Mouse (Mus musculus): ENCODE data around the gene Kcnd3. TPM values are rescaled to one million over a fixed set of nuclear protein-coding genes. Genes with fewer than 3 reads are reported as not detected.

The Kcnd3 gene
- polyA plus RNA-seq, 1 experiment from 2014 or later, result 0.62 TPM

DNA sequence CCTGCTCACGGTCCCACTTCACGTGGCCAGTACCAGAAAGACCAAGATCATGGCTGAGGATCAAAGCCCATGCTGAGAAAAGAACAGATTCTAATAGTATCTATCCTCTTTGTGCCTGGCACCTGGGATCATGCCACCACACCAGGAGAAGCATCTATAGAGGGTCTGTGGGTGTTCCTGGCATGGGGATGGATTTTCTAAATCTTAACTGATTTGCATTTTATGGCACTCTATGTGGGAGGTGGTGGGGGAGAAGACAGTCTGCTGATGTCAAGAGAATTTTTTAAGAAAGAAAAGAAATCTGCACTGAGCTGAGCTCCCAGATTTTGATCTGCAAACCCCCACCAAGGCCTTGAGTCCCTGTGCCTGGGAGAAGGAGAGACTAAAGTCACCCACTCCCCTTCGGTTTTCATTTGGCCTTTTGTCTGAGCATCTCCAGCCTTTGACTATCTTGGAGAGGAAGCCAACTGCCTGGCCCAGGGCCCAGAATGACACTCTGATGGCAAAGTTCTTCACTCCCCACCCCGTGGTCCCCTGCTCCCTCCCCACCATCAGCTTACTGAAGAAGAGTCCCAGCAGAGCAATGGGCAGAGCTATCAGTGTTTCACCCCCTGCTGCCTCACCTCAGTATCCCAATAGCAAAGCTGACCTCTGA is 254.4 kb downstream of the Kcnd3 start:
- Histone ChIP-seq H3K9ac (ENCODE audit: low read length) (peak overlapping the region; percentile 4; the same call in 1 of the 2 replicates), H3K9me3 (replicated peaks; ENCODE audit: control insufficient read depth, low read length) (no peaks in the 10 kb centered on the region), H3K4me3 (ENCODE audit: low read length) (peak overlapping the region; percentile 68), H3K4me2 (ENCODE audit: low read depth, low read length) (peak overlapping the region; percentile 79), H3K27me3 (ENCODE audit: control insufficient read depth, insufficient read depth, low read length) (no peaks in the 10 kb centered on the region), H3K27ac (ENCODE audit: low read length) (no peak overlapping the region), H3K36me3 (ENCODE audit: control insufficient read depth, insufficient read depth) (no peaks in the 10 kb centered on the region), H3K4me1 (ENCODE audit: control insufficient read depth, insufficient read depth, low read length) (peaks cover 30% of the 10 kb centered on the region)
- ATAC-seq (replicated peaks; ENCODE audit: extremely low read depth, insufficient read depth, low FRiP score), result no peak
- WGBS, result 37% methylated on average over 4 of the region's 4 CpGs

- ATAC-seq (replicated peaks; ENCODE audit: extremely low read depth, insufficient read depth, low FRiP score), result no peak
- H3K9ac ChIP-seq (ENCODE audit: low read length), result no peak overlapping the region
- WGBS, result 44% methylated on average over 7 of the region's 7 CpGs
- H3K4me2 ChIP-seq (ENCODE audit: low read depth, low read length), result no peak overlapping the region
- H3K36me3 ChIP-seq (ENCODE audit: control insufficient read depth, insufficient read depth), result no peaks in the 10 kb centered on the region
- H3K27me3 ChIP-seq (ENCODE audit: control insufficient read depth, insufficient read depth, low read length), result no peaks in the 10 kb centered on the region
- H3K4me1 ChIP-seq (ENCODE audit: control insufficient read depth, insufficient read depth, low read length), result peaks cover 23% of the 10 kb centered on the region
- no peak overlapping the region for H3K4me3 ChIP-seq (ENCODE audit: low read length)
- H3K27ac ChIP-seq (ENCODE audit: low read length), result no peak overlapping the region
- no peaks in the 10 kb centered on the region for H3K9me3 ChIP-seq (replicated peaks; ENCODE audit: control insufficient read depth, low read length)
Observed at GRCm38 (mm10) chr3:105707590-105707989, 255.5 kb downstream of the Kcnd3 start.

DNA sequence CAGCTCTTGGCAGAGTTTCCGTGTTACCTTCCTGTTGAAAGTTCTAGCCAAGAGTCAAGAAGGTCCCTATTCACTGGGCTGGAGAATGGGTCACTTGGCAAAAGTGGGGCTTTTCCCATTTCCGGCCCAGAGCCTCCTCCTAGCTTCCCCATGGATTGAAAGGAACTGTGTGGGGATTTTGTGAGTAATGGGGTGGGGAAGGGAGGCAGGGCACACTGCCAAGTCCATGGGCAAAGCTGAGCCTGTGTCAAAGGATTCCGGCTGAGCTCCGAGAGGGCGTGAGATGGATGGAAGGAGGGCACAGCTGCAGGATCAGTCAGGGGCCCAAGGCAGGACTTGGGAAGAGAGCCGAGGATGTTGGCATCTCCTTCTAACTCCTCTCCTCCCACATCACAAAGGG is 258.1 kb downstream of the Kcnd3 start:
- no peak overlapping the region for H3K4me3 ChIP-seq (ENCODE audit: low read length)
- no peak overlapping the region for H3K9ac ChIP-seq (ENCODE audit: low read length)
- ATAC-seq (replicated peaks; ENCODE audit: extremely low read depth, insufficient read depth, low FRiP score), result peak; percentile 11; the same call in 1 of the 2 replicates
- no peak overlapping the region for H3K27ac ChIP-seq (ENCODE audit: low read length)
- WGBS, result 30% methylated on average over 6 of the region's 6 CpGs
- H3K4me1 ChIP-seq (ENCODE audit: control insufficient read depth, insufficient read depth, low read length), result peaks cover 21% of the 10 kb centered on the region
- no peaks in the 10 kb centered on the region for H3K9me3 ChIP-seq (replicated peaks; ENCODE audit: control insufficient read depth, low read length)
- no peaks in the 10 kb centered on the region for H3K36me3 ChIP-seq (ENCODE audit: control insufficient read depth, insufficient read depth)
- no peak overlapping the region for H3K4me2 ChIP-seq (ENCODE audit: low read depth, low read length)
- H3K27me3 ChIP-seq (ENCODE audit: control insufficient read depth, insufficient read depth, low read length), result no peaks in the 10 kb centered on the region

DNA sequence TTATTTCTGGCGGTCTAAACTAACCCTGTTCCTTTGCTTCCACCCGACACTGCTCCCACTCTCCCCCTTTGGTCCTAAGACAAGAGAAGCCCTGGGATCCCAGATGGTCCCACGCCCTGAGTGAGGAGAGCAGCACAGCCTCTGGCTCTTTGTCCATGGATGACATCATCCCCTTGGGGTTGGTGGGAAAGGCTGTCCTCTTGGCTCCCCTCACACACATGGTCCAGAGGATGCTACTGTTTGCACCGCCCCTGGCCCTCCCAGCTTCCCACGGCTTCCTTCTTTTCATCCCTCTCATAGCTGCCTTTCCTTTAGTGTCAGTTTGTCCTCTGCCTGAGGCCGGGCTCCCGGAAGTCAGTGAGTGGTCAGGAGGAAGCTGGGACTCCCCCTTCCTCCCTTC is 259.6 kb downstream of the Kcnd3 start:
- peaks cover 9% of the 10 kb centered on the region for H3K4me1 ChIP-seq (ENCODE audit: control insufficient read depth, insufficient read depth, low read length)
- H3K27ac ChIP-seq (ENCODE audit: low read length), result no peak overlapping the region
- ATAC-seq (replicated peaks; ENCODE audit: extremely low read depth, insufficient read depth, low FRiP score), result peak; percentile 42; the same call in 1 of the 2 replicates

GRCm38 (mm10) chr3:105712827-105713226 is 260.7 kb downstream of the Kcnd3 start:
- Histone ChIP-seq H3K27ac (ENCODE audit: low read length) (no peak overlapping the region), H3K27me3 (ENCODE audit: control insufficient read depth, insufficient read depth, low read length) (no peaks in the 10 kb centered on the region), H3K4me3 (ENCODE audit: low read length) (no peak overlapping the region), H3K4me1 (ENCODE audit: control insufficient read depth, insufficient read depth, low read length) (peaks cover 8% of the 10 kb centered on the region), H3K9me3 (replicated peaks; ENCODE audit: control insufficient read depth, low read length) (no peaks in the 10 kb centered on the region), H3K9ac (ENCODE audit: low read length) (no peak overlapping the region), H3K36me3 (ENCODE audit: control insufficient read depth, insufficient read depth) (no peaks in the 10 kb centered on the region), H3K4me2 (ENCODE audit: low read depth, low read length) (no peak overlapping the region)
- no peak for ATAC-seq (replicated peaks; ENCODE audit: extremely low read depth, insufficient read depth, low FRiP score)

More for the DNA sequence above, 259.6 kb downstream of the Kcnd3 start:
- no peak overlapping the region for H3K9ac ChIP-seq (ENCODE audit: low read length)
- H3K27me3 ChIP-seq (ENCODE audit: control insufficient read depth, insufficient read depth, low read length), result no peaks in the 10 kb centered on the region
- H3K9me3 ChIP-seq (replicated peaks; ENCODE audit: control insufficient read depth, low read length), result no peaks in the 10 kb centered on the region
- no peak overlapping the region for H3K4me3 ChIP-seq (ENCODE audit: low read length)
- H3K4me2 ChIP-seq (ENCODE audit: low read depth, low read length), result no peak overlapping the region
- H3K36me3 ChIP-seq (ENCODE audit: control insufficient read depth, insufficient read depth), result no peaks in the 10 kb centered on the region
- WGBS, result 68% methylated on average over 7 of the region's 7 CpGs

GRCm38 (mm10) chr3:105714091-105714819 is 262.1 kb downstream of the Kcnd3 start:
- Histone ChIP-seq H3K4me2 (ENCODE audit: low read depth, low read length) (no peak overlapping the region), H3K36me3 (ENCODE audit: control insufficient read depth, insufficient read depth) (no peaks in the 10 kb centered on the region), H3K27me3 (ENCODE audit: control insufficient read depth, insufficient read depth, low read length) (no peaks in the 10 kb centered on the region), H3K4me1 (ENCODE audit: control insufficient read depth, insufficient read depth, low read length) (peaks cover 11% of the 10 kb centered on the region), H3K4me3 (ENCODE audit: low read length) (no peak overlapping the region), H3K27ac (ENCODE audit: low read length) (no peak overlapping the region; the same call in 1 of the 2 replicates), H3K9ac (ENCODE audit: low read length) (no peak overlapping the region), H3K9me3 (replicated peaks; ENCODE audit: control insufficient read depth, low read length) (no peaks in the 10 kb centered on the region)
- ATAC-seq (replicated peaks; ENCODE audit: extremely low read depth, insufficient read depth, low FRiP score), result no peak
- WGBS, result 29% methylated on average over 8 of the region's 8 CpGs

DNA sequence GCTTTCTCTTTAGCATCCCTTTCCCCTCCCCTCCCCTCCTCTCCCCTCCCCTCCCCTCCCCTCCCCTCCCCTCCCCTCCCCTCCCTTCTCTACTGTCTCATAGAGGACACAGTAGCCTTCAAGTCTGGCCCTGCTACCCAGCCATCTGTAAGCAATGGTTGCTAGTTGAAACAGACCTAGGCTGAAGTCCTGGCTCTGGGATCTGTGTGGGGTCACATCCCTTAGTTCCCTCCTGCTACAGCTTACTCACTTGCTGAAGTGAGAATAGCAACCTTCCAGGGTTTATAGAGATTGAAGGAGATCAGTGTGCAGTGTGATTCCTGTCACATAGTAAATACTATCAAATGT is 262.7 kb downstream of the Kcnd3 start:
- H3K27me3 ChIP-seq (ENCODE audit: control insufficient read depth, insufficient read depth, low read length), result no peaks in the 10 kb centered on the region
- H3K9ac ChIP-seq (ENCODE audit: low read length), result no peak overlapping the region
- no peaks in the 10 kb centered on the region for H3K36me3 ChIP-seq (ENCODE audit: control insufficient read depth, insufficient read depth)
- H3K4me3 ChIP-seq (ENCODE audit: low read length), result no peak overlapping the region
- no peaks in the 10 kb centered on the region for H3K9me3 ChIP-seq (replicated peaks; ENCODE audit: control insufficient read depth, low read length)
- H3K4me1 ChIP-seq (ENCODE audit: control insufficient read depth, insufficient read depth, low read length), result peaks cover 11% of the 10 kb centered on the region
- H3K27ac ChIP-seq (ENCODE audit: low read length), result no peak overlapping the region
- no peak for ATAC-seq (replicated peaks; ENCODE audit: extremely low read depth, insufficient read depth, low FRiP score)
- no peak overlapping the region for H3K4me2 ChIP-seq (ENCODE audit: low read depth, low read length)

GRCm38 (mm10) chr3:105716353-105717000 is 264.3 kb downstream of the Kcnd3 start:
- no peak for ATAC-seq (replicated peaks; ENCODE audit: extremely low read depth, insufficient read depth, low FRiP score)
- 72% methylated on average over 18 of the region's 18 CpGs for WGBS
- Histone ChIP-seq H3K27me3 (ENCODE audit: control insufficient read depth, insufficient read depth, low read length) (no peaks in the 10 kb centered on the region), H3K4me3 (ENCODE audit: low read length) (no peak overlapping the region), H3K9ac (ENCODE audit: low read length) (no peak overlapping the region), H3K4me2 (ENCODE audit: low read depth, low read length) (no peak overlapping the region), H3K27ac (ENCODE audit: low read length) (no peak overlapping the region), H3K36me3 (ENCODE audit: control insufficient read depth, insufficient read depth) (no peaks in the 10 kb centered on the region), H3K4me1 (ENCODE audit: control insufficient read depth, insufficient read depth, low read length) (peaks cover 11% of the 10 kb centered on the region), H3K9me3 (replicated peaks; ENCODE audit: control insufficient read depth, low read length) (no peaks in the 10 kb centered on the region)

All from heart, embryonic 16.5 days (tissue).